Mouse (Mus musculus) CH12.LX (cell line): Measurements from ENCODE around the gene Uqcrh.
A peak's percentile ranks its signal among the peaks of the same experiment; 100 is the strongest.

ENCODE experiments used
- CTCF ChIP-seq, 2 experiments: IDR thresholded peaks in 1 of 2; conservative IDR thresholded peaks in 1 of 2; 2 replicates each; pipeline ENCODE4 v1.5.1; 2011 to 2012; ENCODE audit warnings: low read depth in 2 of 2, low read length in 2 of 2, improper control_type of control experiment in 1 of 2, inconsistent platforms in 1 of 2, mild to moderate bottlenecking in 1 of 2, moderate library complexity in 1 of 2
- MAX ChIP-seq: IDR thresholded peaks from 2 replicates; pipeline ENCODE4 v1.6.1; 2011; ENCODE audit warnings: low read length, improper control_type of control experiment
- POLR2AphosphoS2 ChIP-seq: IDR thresholded peaks from 2 replicates; pipeline ENCODE4 v1.6.1; 2011; ENCODE audit warnings: low read depth, low read length, improper control_type of control experiment
- USF1 ChIP-seq: IDR thresholded peaks from 2 replicates; pipeline ENCODE4 v1.6.1; 2014; ENCODE audit warnings: low read depth, mild to moderate bottlenecking, inconsistent platforms, low read length, improper control_type of control experiment

- no peak for TF ChIP-seq MAX
- TF ChIP-seq USF1, result no peak
- peak in 1 of 2 experiments; percentile 24; a peak in 2 of 4 replicates for TF ChIP-seq CTCF (conservative IDR thresholded peaks at IDR 0.05 in 1 of 2, IDR thresholded peaks at IDR 0.05 in 1 of 2; ENCODE audit: low read depth in 2 of 2, low read length in 2 of 2)
- 0 out of 2 replicates have a peak, but pooled peaks have one; percentile 2 for TF ChIP-seq POLR2AphosphoS2
Measured at GRCm38 (mm10) chr4:116075631-116076368, 929 bp upstream of the Uqcrh start.
